Mouse (Mus musculus): Measurements from ENCODE around the gene Gpr119.

The Gpr119 gene

GRCm38 (mm10) chrX:48674171-48674570, at the start of gene Gpr119:
Gpr119 (minus strand) TSS chrX:48674478.
- DNase-seq (ENCODE audit: low spot score in 2 of 2) = no peak

DNA sequence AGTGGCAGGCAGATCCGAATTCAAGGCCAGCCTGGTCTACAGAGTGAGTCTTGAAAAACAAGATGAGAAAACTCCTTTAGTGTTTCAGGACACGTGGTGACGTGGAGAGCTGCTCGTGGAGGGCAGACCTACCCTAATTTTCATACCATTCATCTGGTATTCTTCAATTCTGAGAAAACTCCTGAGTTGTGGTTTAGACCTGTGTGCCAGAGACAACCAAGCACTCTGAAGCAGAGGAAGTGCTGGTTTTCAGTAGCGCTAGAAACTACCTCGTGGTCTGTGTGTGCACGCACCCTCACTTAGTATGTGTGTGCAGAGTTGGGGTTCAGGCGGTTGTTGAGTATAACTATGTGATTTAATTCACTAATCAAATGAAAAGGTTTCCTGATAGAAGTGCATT, 38.6 kb upstream of the Gpr119 start:
- no peak for DNase-seq (ENCODE audit: low spot score in 2 of 2)

DNA sequence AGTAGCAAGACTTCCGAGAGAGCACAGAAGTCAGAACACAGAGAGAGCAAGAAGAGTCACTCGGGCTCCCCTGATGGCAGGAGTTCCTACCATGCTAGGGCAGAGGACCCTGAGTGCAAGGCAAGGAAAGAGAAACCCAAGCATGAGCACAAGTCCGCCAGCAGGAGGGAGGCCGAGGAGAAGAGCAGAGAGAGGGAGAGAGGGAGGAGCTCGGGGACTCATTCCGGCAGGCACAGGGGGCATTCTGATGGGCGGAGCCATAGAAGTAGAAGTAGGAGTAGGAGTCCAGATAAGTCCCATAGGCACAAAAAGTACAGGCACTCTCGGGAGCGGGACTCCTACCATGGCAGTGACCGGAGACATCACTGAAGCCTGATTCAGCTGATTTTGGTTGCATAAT, 35.4 kb upstream of the Gpr119 start:
- no peak for DNase-seq (ENCODE audit: low spot score in 2 of 2)

- peak; percentile 82 to 85 for DNase-seq (ENCODE audit: low spot score in 2 of 2)
These were observed 20.6 kb upstream of the Gpr119 start, which contains the start of gene Rbmx2 for GRCm38 (mm10) chrX:48694864-48695371. Rbmx2 (plus strand) TSS chrX:48695004.

- DNase-seq (ENCODE audit: low spot score in 2 of 2) = no peak
These were observed 20.2 kb upstream of the Gpr119 start for GRCm38 (mm10) chrX:48694460-48694859.

DNA sequence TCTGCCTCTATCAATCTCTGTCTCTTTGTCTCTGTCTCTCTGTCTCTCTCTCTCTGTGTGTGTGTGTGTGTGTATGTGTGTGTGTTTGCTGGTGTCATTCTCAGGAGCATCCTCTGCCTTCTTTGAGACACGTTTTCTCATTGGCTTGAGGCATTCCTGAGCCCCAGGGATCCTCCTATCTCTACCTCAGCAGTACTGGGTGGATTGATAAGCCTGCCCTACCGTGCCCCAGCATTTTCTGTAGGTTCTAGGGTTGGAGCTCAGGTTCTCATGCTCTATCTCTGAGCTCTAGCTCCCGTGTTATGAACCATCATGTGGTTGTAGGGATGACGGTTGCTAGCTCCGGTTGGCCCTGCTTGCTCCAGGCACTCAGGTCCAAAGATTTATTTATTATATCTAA, 9.6 kb upstream of the Gpr119 start:
- DNase-seq (ENCODE audit: low spot score in 2 of 2) = no peak

DNA sequence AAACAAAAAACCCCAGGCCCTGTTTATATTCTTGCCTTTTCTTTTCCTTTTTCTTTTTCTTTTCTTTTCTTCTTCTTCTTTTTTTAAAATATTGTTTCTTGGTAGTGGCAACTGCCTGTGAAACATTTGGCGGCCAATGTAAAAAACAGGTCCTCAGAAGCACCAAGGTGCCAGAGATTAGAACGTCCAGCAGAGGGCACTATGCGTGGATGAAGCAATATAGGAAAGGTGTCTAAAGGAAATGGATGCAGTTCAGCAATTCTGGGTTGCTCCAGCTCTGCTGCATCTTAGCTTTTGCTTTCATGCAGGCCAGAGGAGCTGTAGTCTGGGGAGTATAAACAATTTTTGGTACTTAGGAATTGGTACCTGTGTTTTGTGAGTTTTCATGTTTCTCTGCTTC, 9.2 kb upstream of the Gpr119 start:
- peak; percentile 6 to 30 for DNase-seq (ENCODE audit: low spot score in 2 of 2)

GRCm38 (mm10) chrX:48671714-48672113, 2.6 kb downstream of the Gpr119 start:
- no peak for DNase-seq (ENCODE audit: low spot score in 2 of 2)

GRCm38 (mm10) chrX:48669588-48669987, 4.7 kb downstream of the Gpr119 start:
- no peak for DNase-seq (ENCODE audit: low spot score in 2 of 2)

GRCm38 (mm10) chrX:48666807-48667206, 7.5 kb downstream of the Gpr119 start:
- no peak for DNase-seq (ENCODE audit: low spot score in 2 of 2)

DNA sequence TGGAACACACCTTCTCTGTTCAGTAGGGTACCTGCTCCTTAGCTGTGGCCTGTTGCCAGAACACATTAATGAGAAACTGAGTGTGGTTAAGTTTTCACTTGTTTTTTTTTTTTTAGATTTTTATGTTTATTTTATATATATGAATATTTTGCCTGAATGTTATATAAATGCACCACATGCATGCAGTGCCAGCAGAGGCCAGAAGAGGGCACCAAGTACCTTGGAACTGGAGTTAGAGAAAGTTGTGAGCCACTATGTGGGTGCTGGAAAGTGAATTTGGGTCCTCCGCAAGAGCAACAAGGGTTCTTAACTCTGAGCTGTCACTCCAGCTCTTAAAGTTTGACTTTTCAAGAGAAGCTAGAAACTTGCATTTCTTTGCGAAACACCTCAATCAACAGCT, 30.2 kb downstream of the Gpr119 start:
- peak; percentile 6 to 13 for DNase-seq (ENCODE audit: low spot score in 2 of 2)

- DNase-seq (ENCODE audit: low spot score in 2 of 2) = peak in 1 of 2 experiments; percentile 6
These were observed 37.2 kb downstream of the Gpr119 start for GRCm38 (mm10) chrX:48637032-48637431.

GRCm38 (mm10) chrX:48624054-48624420, 50.2 kb downstream of the Gpr119 start:
- DNase-seq (ENCODE audit: low spot score in 2 of 2) = no peak

GRCm38 (mm10) chrX:48623379-48624053, 50.8 kb downstream of the Gpr119 start, which contains the start of gene Slc25a14:
Slc25a14 (plus strand) TSS chrX:48623413.
- peak; percentile 54 to 60 for DNase-seq (ENCODE audit: low spot score in 2 of 2)

- no peak for DNase-seq (ENCODE audit: low spot score in 2 of 2)
These were observed 51.3 kb downstream of the Gpr119 start for GRCm38 (mm10) chrX:48623049-48623378.

Measured in thymus, postnatal 10 days (tissue).